Mouse (Mus musculus): ENCODE results near the gene Spindoc.

GRCm38 (mm10) chr19:7335656-7336055, 47.1 kb downstream of the Spindoc start:
- no peak for TF ChIP-seq CTCF (IDR thresholded peaks at IDR 0.05; ENCODE audit: low read depth, low read length)
- TF ChIP-seq EP300 (IDR thresholded peaks at IDR 0.05; ENCODE audit: insufficient read depth, low read depth, low read length): no peak
